Mouse (Mus musculus) hindbrain, embryonic 15.5 days (tissue): Measurements from ENCODE around the gene Cwc22. TPM values are rescaled to one million over a fixed set of nuclear protein-coding genes. Genes with fewer than 3 reads are reported as not detected.

Experiments used
- ATAC-seq: fragments of 200-750 bp; cut with Nextera tagmentation; 2 replicates; pipeline ENCODE4 v1.8.0; 2017; ENCODE audit warnings: low read depth, moderate number of reproducible peaks, moderate TSS enrichment; ENCODE audit not compliant: low FRiP score
- H3K27ac ChIP-seq: fragments of 300-500 bp; sonication (generic); replicated peaks from 2 replicates; pipeline ENCODE4 v1.5.1; 2015; ENCODE audit warnings: mild to moderate bottlenecking, inconsistent platforms
- H3K27me3 ChIP-seq: fragments of 300-500 bp; sonication (generic); 2 replicates; pipeline ENCODE4 v1.6.1; 2015; ENCODE audit warnings: control low read depth, inconsistent platforms
- H3K36me3 ChIP-seq: fragments of 300-500 bp; sonication (generic); 2 replicates; pipeline ENCODE4 v1.6.1; 2015; ENCODE audit warnings: control low read depth, inconsistent platforms
- H3K4me1 ChIP-seq: fragments of 300-500 bp; sonication (generic); replicated peaks from 2 replicates; pipeline ENCODE4 v1.6.1; 2015; ENCODE audit warnings: control low read depth, inconsistent platforms
- H3K4me2 ChIP-seq: fragments of 300-500 bp; sonication (generic); 2 replicates; pipeline ENCODE4 v1.6.1; 2015; ENCODE audit warnings: moderate library complexity, mild to moderate bottlenecking, inconsistent platforms
- H3K4me3 ChIP-seq: fragments of 300-500 bp; sonication (generic); 2 replicates; pipeline ENCODE4 v1.5.1; 2015; ENCODE audit warnings: mild to moderate bottlenecking, inconsistent platforms
- H3K9ac ChIP-seq: fragments of 300-500 bp; sonication (generic); 2 replicates; pipeline ENCODE4 v1.6.1; 2015; ENCODE audit warnings: inconsistent platforms
- H3K9me3 ChIP-seq: fragments of 300-500 bp; sonication (generic); 2 replicates; pipeline ENCODE4 v1.6.1; 2016; ENCODE audit warnings: control low read depth, inconsistent platforms
- WGBS: fragments of 180-500 bp; shearing (Covaris S2); methylation state at CpG from one replicate; pipeline ENCODE4 v1.1.7; 2015; 5-methylcytosine and 5-hydroxymethylcytosine counted together
- polyA plus RNA-seq: library from polyadenylated mRNA; unstranded; fragments of >200 nt; fragmentation: Nextera tagmentation; extraction: Ambion mirVana; gene quantifications from 2 replicates; pipeline ENCODE4 v1.2.1, GENCODE M21; 2015

The Cwc22 gene
- polyA plus RNA-seq, 1 experiment from 2014 or later: 16.4 TPM

- no peaks in the 10 kb centered on the region for H3K27me3 ChIP-seq
- no peak overlapping the region for H3K9ac ChIP-seq
- H3K27ac ChIP-seq: no peak overlapping the region
- H3K4me2 ChIP-seq: no peak overlapping the region
- no peak for ATAC-seq
- no peak overlapping the region for H3K4me3 ChIP-seq
- WGBS: 88% methylated on average over 3 of the region's 3 CpGs
- H3K4me1 ChIP-seq: no peaks in the 10 kb centered on the region
- peaks cover 46% of the 10 kb centered on the region for H3K36me3 ChIP-seq
- H3K9me3 ChIP-seq: no peaks in the 10 kb centered on the region
Observed at GRCm38 (mm10) chr2:77918474-77918873, 27.7 kb downstream of the Cwc22 start.

DNA sequence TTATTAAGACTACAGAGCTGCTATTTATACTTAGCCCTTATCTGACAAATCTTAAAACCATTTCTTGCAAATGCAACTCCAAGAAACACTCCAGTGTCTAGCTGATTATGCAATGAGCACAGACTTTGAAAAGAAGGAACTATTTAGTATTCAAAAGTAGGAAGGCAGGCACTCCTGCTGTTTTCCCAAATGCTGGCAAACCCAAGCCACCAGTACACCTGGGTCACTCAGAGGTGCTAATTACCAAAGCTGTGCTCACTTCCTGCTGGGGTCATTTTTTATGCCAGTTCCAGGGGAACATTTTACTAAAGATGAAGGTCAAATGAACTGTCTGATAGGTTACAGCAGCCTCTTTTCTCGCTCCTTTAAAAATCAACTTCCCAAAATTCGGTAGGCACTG, 28.2 kb downstream of the Cwc22 start:
- peaks cover 42% of the 10 kb centered on the region for H3K36me3 ChIP-seq
- no peak overlapping the region for H3K9ac ChIP-seq
- H3K4me1 ChIP-seq: no peaks in the 10 kb centered on the region
- no peak overlapping the region for H3K27ac ChIP-seq
- H3K27me3 ChIP-seq: no peaks in the 10 kb centered on the region
- no peak overlapping the region for H3K4me2 ChIP-seq
- no peak overlapping the region for H3K4me3 ChIP-seq
- no peak for ATAC-seq
- no peaks in the 10 kb centered on the region for H3K9me3 ChIP-seq
- WGBS: 90% methylated on average over 2 of the region's 2 CpGs

GRCm38 (mm10) chr2:77917360-77917734, 28.8 kb downstream of the Cwc22 start:
- no peaks in the 10 kb centered on the region for H3K4me1 ChIP-seq
- no peak overlapping the region for H3K27ac ChIP-seq
- no peak overlapping the region for H3K4me3 ChIP-seq
- no peaks in the 10 kb centered on the region for H3K9me3 ChIP-seq
- ATAC-seq: no peak
- no peaks in the 10 kb centered on the region for H3K27me3 ChIP-seq
- 98% methylated on average over 3 of the region's 3 CpGs for WGBS
- H3K9ac ChIP-seq: no peak overlapping the region
- H3K36me3 ChIP-seq: peaks cover 44% of the 10 kb centered on the region
- H3K4me2 ChIP-seq: no peak overlapping the region

DNA sequence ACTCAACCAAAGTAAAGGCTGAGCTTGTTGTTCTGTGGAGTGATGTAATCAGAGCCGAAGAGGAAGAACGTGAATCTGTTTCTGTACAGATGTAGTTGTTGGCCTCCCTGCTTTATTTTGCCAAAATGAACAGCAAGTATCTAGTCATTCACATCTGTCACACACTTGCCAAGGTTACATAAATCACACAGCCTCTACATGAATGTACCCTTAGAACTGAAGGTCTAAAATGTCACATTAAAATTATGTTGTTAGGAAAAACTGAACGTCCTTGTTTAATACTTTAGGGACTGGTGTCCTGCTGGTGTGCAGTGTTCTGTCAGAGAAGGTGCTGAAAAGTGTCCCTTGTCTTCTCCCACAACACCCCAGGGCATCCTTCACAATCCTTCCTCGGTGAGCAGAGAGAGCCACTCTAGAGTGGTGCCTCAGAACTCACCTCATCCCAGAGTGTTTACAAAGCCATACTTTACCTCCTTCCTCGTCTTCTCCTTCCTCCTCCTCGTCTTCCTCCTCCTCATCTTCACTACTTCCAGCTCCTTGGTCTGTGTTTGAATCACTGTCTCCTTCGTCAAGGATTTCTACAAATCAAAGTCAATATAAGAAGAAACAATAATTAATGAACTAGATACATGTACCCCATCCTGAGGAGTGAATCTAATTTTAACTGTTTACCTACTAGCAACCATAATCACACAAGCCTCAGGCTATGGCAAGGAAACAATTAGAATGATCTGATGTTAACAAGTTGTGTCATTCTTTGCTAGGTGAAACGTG, 29.4 kb downstream of the Cwc22 start:
- Histone ChIP-seq H3K9ac (no peak overlapping the region), H3K27ac (no peak overlapping the region), H3K36me3 (peaks cover 41% of the 10 kb centered on the region), H3K27me3 (no peaks in the 10 kb centered on the region), H3K4me1 (no peaks in the 10 kb centered on the region), H3K4me2 (no peak overlapping the region), H3K4me3 (no peak overlapping the region), H3K9me3 (no peaks in the 10 kb centered on the region)
- 87% methylated on average over 8 of the region's 8 CpGs for WGBS
- ATAC-seq: no peak

GRCm38 (mm10) chr2:77915187-77915586, 31.0 kb downstream of the Cwc22 start:
- Histone ChIP-seq H3K27ac (no peak overlapping the region), H3K9ac (no peak overlapping the region), H3K4me3 (no peak overlapping the region), H3K27me3 (no peaks in the 10 kb centered on the region), H3K9me3 (no peaks in the 10 kb centered on the region), H3K4me1 (no peaks in the 10 kb centered on the region), H3K4me2 (no peak overlapping the region), H3K36me3 (peaks cover 41% of the 10 kb centered on the region)
- ATAC-seq: no peak
- 98% methylated on average over 8 of the region's 8 CpGs for WGBS

- ATAC-seq: no peak
- H3K4me2 ChIP-seq: no peak overlapping the region
- no peaks in the 10 kb centered on the region for H3K4me1 ChIP-seq
- no peaks in the 10 kb centered on the region for H3K27me3 ChIP-seq
- no peaks in the 10 kb centered on the region for H3K9me3 ChIP-seq
- H3K9ac ChIP-seq: no peak overlapping the region
- H3K27ac ChIP-seq: no peak overlapping the region
- H3K36me3 ChIP-seq: peaks cover 36% of the 10 kb centered on the region
- WGBS: 76% methylated on average over 2 of the region's 2 CpGs
- no peak overlapping the region for H3K4me3 ChIP-seq
Observed at GRCm38 (mm10) chr2:77913628-77914027, 32.5 kb downstream of the Cwc22 start.

DNA sequence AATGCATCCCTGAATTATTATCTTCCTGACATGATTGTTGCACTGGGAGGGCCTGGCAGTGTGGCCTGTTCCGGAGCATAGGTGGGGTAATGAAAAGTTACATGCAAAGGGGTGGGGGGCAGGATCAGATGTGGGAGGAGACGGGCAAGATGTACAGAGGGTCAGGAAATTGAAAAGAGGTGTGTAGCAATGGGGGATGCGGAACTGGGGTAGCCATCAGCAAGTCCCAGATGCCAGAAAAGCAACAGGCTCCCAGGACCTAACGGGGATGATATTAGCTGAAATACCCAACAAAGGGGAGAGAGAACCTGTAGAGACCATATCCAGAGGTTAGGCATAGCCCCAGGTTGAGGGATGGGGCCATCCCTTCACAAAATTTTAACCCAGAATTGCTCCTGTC, 34.0 kb downstream of the Cwc22 start:
- Histone ChIP-seq H3K4me1 (no peaks in the 10 kb centered on the region), H3K27ac (no peak overlapping the region), H3K9me3 (no peaks in the 10 kb centered on the region), H3K4me3 (no peak overlapping the region), H3K4me2 (no peak overlapping the region), H3K36me3 (peaks cover 36% of the 10 kb centered on the region), H3K9ac (no peak overlapping the region), H3K27me3 (no peaks in the 10 kb centered on the region)
- ATAC-seq: no peak
- 97% methylated on average over 4 of the region's 4 CpGs for WGBS

DNA sequence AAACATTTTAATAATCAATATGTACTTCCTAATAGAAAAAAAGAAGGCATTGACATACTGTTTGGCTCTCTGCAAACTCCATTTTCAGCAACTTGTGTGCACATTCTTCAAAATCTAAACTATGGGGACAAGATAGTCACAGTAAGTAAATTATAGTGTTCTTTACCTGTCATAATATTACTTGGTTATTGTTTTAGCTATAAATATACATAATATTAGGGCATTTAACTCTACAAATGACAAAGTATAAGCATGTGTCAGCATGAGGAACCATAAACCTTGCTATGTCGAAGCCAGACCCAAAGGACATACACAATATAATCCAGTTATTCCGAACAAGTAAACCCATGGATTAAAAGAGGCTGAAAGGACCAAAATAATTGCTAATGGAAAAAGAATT, 34.7 kb downstream of the Cwc22 start:
- no peak overlapping the region for H3K4me2 ChIP-seq
- no peaks in the 10 kb centered on the region for H3K27me3 ChIP-seq
- H3K36me3 ChIP-seq: peaks cover 35% of the 10 kb centered on the region
- no peaks in the 10 kb centered on the region for H3K9me3 ChIP-seq
- H3K4me3 ChIP-seq: no peak overlapping the region
- no peak overlapping the region for H3K27ac ChIP-seq
- WGBS: 92% methylated on average over 2 of the region's 2 CpGs
- H3K4me1 ChIP-seq: no peaks in the 10 kb centered on the region
- H3K9ac ChIP-seq: no peak overlapping the region
- no peak for ATAC-seq

GRCm38 (mm10) chr2:77910216-77910615, 36.0 kb downstream of the Cwc22 start:
- Histone ChIP-seq H3K36me3 (peaks cover 33% of the 10 kb centered on the region), H3K9me3 (no peaks in the 10 kb centered on the region), H3K9ac (no peak overlapping the region), H3K4me3 (no peak overlapping the region), H3K4me1 (no peaks in the 10 kb centered on the region), H3K27ac (no peak overlapping the region), H3K27me3 (no peaks in the 10 kb centered on the region), H3K4me2 (no peak overlapping the region)
- no peak for ATAC-seq
- WGBS: 86% methylated on average over 3 of the region's 3 CpGs

DNA sequence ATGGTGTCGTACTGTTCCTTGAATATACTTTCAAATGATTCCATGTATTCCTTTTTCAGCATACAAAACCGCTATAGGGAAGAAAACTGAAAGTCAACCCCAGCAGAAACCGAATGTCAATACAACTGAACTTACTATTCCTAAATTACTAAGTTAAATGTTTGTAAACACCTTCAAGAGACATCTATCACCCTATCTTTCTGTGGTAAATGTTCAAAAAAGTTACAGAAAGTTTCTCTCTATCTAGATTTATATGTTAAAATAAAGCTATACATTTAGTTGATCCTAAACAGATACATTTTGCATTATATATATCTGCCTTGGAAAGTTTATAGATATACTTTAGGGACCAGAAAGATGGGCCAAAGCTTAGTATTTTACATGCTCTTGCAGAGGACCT, 39.0 kb downstream of the Cwc22 start:
- Histone ChIP-seq H3K4me3 (no peak overlapping the region), H3K9me3 (no peaks in the 10 kb centered on the region), H3K27me3 (no peaks in the 10 kb centered on the region), H3K27ac (no peak overlapping the region), H3K36me3 (peaks cover 43% of the 10 kb centered on the region), H3K9ac (no peak overlapping the region), H3K4me1 (no peaks in the 10 kb centered on the region), H3K4me2 (no peak overlapping the region)
- 96% methylated on average over 3 of the region's 3 CpGs for WGBS
- ATAC-seq: no peak

GRCm38 (mm10) chr2:77905023-77905422, 41.2 kb downstream of the Cwc22 start:
- Histone ChIP-seq H3K9me3 (no peaks in the 10 kb centered on the region), H3K4me3 (no peak overlapping the region), H3K9ac (no peak overlapping the region), H3K27ac (no peak overlapping the region), H3K4me1 (no peaks in the 10 kb centered on the region), H3K36me3 (peaks cover 46% of the 10 kb centered on the region), H3K4me2 (no peak overlapping the region), H3K27me3 (no peaks in the 10 kb centered on the region)
- WGBS: 87% methylated on average over 7 of the region's 7 CpGs
- ATAC-seq: no peak

GRCm38 (mm10) chr2:77904495-77904894, 41.7 kb downstream of the Cwc22 start:
- Histone ChIP-seq H3K27ac (no peak overlapping the region), H3K27me3 (no peaks in the 10 kb centered on the region), H3K9me3 (no peaks in the 10 kb centered on the region), H3K36me3 (peaks cover 51% of the 10 kb centered on the region), H3K9ac (no peak overlapping the region), H3K4me2 (no peak overlapping the region), H3K4me3 (no peak overlapping the region), H3K4me1 (no peaks in the 10 kb centered on the region)
- 89% methylated on average over 10 of the region's 10 CpGs for WGBS
- ATAC-seq: no peak

- peaks cover 55% of the 10 kb centered on the region for H3K36me3 ChIP-seq
- WGBS: 97% methylated on average over 9 of the region's 9 CpGs
- no peak for ATAC-seq
- H3K9me3 ChIP-seq: no peaks in the 10 kb centered on the region
- H3K4me3 ChIP-seq: no peak overlapping the region
- H3K9ac ChIP-seq: no peak overlapping the region
- H3K4me1 ChIP-seq: no peaks in the 10 kb centered on the region
- no peaks in the 10 kb centered on the region for H3K27me3 ChIP-seq
- H3K27ac ChIP-seq: no peak overlapping the region
- no peak overlapping the region for H3K4me2 ChIP-seq
Observed at GRCm38 (mm10) chr2:77903979-77904378, 42.2 kb downstream of the Cwc22 start.
